Mouse (Mus musculus) stomach, embryonic 16.5 days (tissue): ENCODE data around the gene Timm17a. TPM values are rescaled to one million over a fixed set of nuclear protein-coding genes. Genes with fewer than 3 reads are reported as not detected.

Source experiments
- ATAC-seq: fragments of 200-750 bp; cut with Nextera tagmentation; 2 replicates; pipeline ENCODE4 v1.8.0; 2017; ENCODE audit warnings: moderate number of reproducible peaks, moderate TSS enrichment; ENCODE audit not compliant: insufficient read depth, low FRiP score
- H3K27ac ChIP-seq: fragments of 300-500 bp; sonication (generic); 2 replicates; pipeline ENCODE4 v1.5.1; 2014; ENCODE audit warnings: low read length
- H3K27me3 ChIP-seq: fragments of 300-500 bp; sonication (generic); 2 replicates; pipeline ENCODE4 v1.6.1; 2014; ENCODE audit warnings: low read length, control low read depth, mixed read lengths; ENCODE audit not compliant: control insufficient read depth, insufficient read depth
- H3K36me3 ChIP-seq: fragments of 300-500 bp; sonication (generic); 2 replicates; pipeline ENCODE4 v1.6.1; 2014; ENCODE audit warnings: low read length; ENCODE audit not compliant: control insufficient read depth, insufficient read depth
- H3K4me1 ChIP-seq: fragments of 300-500 bp; sonication (generic); 2 replicates; pipeline ENCODE4 v1.6.1; 2014; ENCODE audit warnings: low read length, control low read depth, mixed read lengths; ENCODE audit not compliant: control insufficient read depth, insufficient read depth
- H3K4me2 ChIP-seq: fragments of 300-500 bp; sonication (generic); 2 replicates; pipeline ENCODE4 v1.6.1; 2014; ENCODE audit warnings: low read depth, low read length, mixed read lengths
- H3K4me3 ChIP-seq: fragments of 300-500 bp; sonication (generic); replicated peaks from 2 replicates; pipeline ENCODE4 v1.5.1; 2014; ENCODE audit warnings: mild to moderate bottlenecking, low read length
- H3K9ac ChIP-seq: fragments of 300-500 bp; sonication (generic); 2 replicates; pipeline ENCODE4 v1.6.1; 2014; ENCODE audit warnings: low read length
- H3K9me3 ChIP-seq: fragments of 300-500 bp; sonication (generic); replicated peaks from 2 replicates; pipeline ENCODE4 v1.6.1; 2016; ENCODE audit warnings: low read length, control low read depth; ENCODE audit not compliant: control insufficient read depth
- WGBS: fragments of 180-500 bp; shearing (Covaris S2); extraction: QIAGEN DNeasy Blood & Tissue Kit; methylation state at CpG from one replicate; pipeline ENCODE4 v1.1.7; 2014; 5-methylcytosine and 5-hydroxymethylcytosine counted together
- polyA plus RNA-seq: library from polyadenylated mRNA; unstranded; fragments of >200 nt; fragmentation: Nextera tagmentation; extraction: Ambion mirVana; gene quantifications from 2 replicates; pipeline ENCODE4 v1.2.1, GENCODE M21; 2015

The Timm17a gene
- polyA plus RNA-seq, 1 experiment from 2014 or later = 219 TPM

DNA sequence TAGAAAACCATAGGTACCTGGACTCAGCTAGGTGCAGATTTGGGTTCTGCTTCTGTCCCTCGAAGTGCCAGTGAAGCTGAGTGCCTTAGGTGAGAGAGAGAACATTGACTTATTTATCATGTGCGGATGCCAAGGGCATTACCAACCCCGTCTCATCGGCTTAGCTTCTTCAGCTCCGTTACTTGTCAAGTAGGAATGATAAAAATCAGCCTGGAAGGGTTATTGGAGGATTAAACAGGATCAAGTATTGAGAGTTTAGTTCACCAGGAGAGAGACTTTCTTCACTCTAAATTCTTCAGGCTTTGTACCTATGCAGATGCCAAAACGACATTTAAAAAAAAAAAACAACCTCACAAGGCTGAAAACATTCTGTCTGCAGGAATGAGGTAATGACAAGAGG is 17.0 kb upstream of the Timm17a start:
- ATAC-seq = no peak
- no peaks in the 10 kb centered on the region for H3K36me3 ChIP-seq
- H3K27ac ChIP-seq = no peak overlapping the region
- WGBS = 60% methylated on average over 6 of the region's 6 CpGs
- no peaks in the 10 kb centered on the region for H3K9me3 ChIP-seq
- H3K4me1 ChIP-seq = no peaks in the 10 kb centered on the region
- no peak overlapping the region for H3K4me3 ChIP-seq
- H3K4me2 ChIP-seq = no peak overlapping the region
- no peak overlapping the region for H3K9ac ChIP-seq
- no peaks in the 10 kb centered on the region for H3K27me3 ChIP-seq

DNA sequence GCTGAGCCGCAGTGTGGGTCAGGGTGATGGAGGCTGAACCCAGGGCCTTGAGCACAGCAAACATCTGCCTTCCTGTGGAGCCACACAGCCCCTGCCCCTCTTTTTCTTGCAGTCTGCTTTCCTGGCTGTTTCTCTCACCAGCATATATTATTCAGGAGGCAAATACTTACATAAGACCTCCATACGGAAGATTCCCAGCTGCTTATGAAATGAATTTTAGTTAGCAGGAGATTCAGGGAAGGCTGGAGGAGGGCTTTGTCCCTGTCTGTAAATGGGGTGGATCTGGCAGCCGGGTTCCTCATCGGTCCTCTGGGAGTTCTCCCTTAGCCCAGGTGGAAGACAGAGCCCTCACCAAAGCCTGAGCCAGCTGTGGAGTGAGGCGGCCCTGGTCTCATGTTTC is 14.8 kb upstream of the Timm17a start:
- 51% methylated on average over 5 of the region's 5 CpGs for WGBS
- H3K4me3 ChIP-seq = 0 out of 2 replicates have a peak overlapping the region, but pooled peaks have one; percentile 41
- H3K36me3 ChIP-seq = no peaks in the 10 kb centered on the region
- ATAC-seq = no peak
- H3K27ac ChIP-seq = no peak overlapping the region
- H3K9me3 ChIP-seq = no peaks in the 10 kb centered on the region
- H3K27me3 ChIP-seq = no peaks in the 10 kb centered on the region
- peak overlapping the region; percentile 32 for H3K4me2 ChIP-seq
- peak overlapping the region; percentile 29; the same call in 1 of the 2 replicates for H3K9ac ChIP-seq
- H3K4me1 ChIP-seq = peaks cover 3% of the 10 kb centered on the region; the same call in 1 of the 2 replicates

DNA sequence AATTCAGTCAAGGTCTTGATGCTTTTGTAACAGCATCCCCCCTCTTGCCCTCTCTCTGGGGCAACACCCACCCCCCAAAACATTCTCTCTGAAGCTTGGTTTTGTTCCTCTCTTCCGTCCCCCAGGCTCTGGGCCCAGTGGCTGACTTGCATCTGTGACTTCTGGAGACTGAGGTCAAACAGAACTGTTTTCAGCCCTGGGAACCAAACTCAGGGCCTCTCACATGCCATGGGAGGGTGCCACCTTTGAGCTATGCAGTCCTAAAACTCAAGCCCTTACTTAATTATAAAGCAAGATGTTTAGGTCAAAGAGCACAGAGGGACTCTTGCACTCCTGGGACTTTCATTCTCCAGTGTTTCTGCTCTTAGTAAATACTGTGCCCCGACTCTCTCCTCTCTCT is 12.4 kb upstream of the Timm17a start:
- no peaks in the 10 kb centered on the region for H3K36me3 ChIP-seq
- 82% methylated on average over 2 of the region's 2 CpGs for WGBS
- no peak overlapping the region; the same call in 1 of the 2 replicates for H3K27ac ChIP-seq
- H3K4me2 ChIP-seq = peak overlapping the region; percentile 36
- H3K27me3 ChIP-seq = no peaks in the 10 kb centered on the region
- peaks cover 3% of the 10 kb centered on the region; the same call in 1 of the 2 replicates for H3K4me1 ChIP-seq
- ATAC-seq = no peak
- H3K9ac ChIP-seq = peak overlapping the region; percentile 67
- H3K9me3 ChIP-seq = no peaks in the 10 kb centered on the region
- peak overlapping the region; percentile 41 for H3K4me3 ChIP-seq

DNA sequence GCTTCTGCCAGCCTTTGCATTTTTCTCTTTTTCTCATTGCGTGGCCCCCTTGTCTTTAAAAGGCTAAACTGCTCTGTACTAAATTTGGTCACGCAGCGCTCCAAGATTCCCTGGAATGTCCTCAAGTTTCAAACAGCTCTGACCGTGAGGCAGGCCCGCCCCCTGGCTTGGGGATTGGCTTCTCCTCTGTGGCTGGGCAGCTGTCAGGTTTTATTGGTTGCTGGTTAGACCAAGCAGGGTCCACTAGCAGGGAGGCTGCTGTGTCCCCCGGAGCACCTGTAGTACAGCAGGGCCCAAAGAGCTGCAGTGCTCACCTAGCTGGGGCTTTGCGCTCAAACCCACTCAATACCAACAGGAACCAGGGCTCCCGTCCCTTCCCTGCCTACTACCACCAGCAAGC is 11.0 kb upstream of the Timm17a start, which contains the start of gene Lmod1:
Gene Lmod1 (plus strand): TSS at position 237 of the 400 bp plus-strand sequence.
- Histone ChIP-seq H3K9me3 (no peaks in the 10 kb centered on the region), H3K4me1 (peaks cover 3% of the 10 kb centered on the region; the same call in 1 of the 2 replicates), H3K9ac (peak within 1 kb of the TSS; percentile 67), H3K36me3 (no peaks in the 10 kb centered on the region), H3K27me3 (no peaks in the 10 kb centered on the region), H3K4me2 (peak within 1 kb of the TSS; percentile 36), H3K27ac (peak within 1 kb of the TSS; percentile 75), H3K4me3 (peak within 1 kb of the TSS; percentile 41)
- 11% methylated on average over 8 of the region's 8 CpGs for WGBS
- ATAC-seq = peak; percentile 89

DNA sequence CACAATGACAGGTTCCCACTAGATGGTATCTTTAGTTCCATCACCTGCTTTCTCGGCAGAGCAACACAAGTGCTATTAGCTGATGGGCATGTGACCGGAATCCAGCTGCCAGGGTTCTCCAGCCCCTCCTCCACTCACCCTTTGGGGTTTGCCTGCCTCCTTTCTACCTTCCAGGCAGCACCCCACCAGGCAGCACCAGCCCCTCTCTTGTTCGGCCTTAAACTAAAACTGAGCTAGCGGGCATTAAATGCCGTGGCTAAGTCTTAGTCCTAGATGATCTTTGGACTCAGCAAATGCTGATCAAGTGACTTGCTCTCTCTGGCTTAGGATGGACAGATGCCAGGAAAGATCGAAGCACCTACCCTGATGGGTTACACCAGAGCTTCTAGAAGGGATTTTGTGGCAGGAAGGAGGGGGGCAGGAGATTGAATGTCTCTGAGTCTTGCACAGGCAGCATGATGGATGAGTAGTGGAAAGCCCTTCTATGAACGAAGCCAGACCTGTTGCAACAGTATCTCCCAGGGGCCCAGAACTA is 9.9 kb upstream of the Timm17a start:
- Histone ChIP-seq H3K9me3 (no peaks in the 10 kb centered on the region), H3K27ac (peak overlapping the region; percentile 75), H3K4me3 (no peak overlapping the region), H3K4me1 (peaks cover 3% of the 10 kb centered on the region; the same call in 1 of the 2 replicates), H3K36me3 (no peaks in the 10 kb centered on the region), H3K27me3 (no peaks in the 10 kb centered on the region), H3K4me2 (0 out of 2 replicates have a peak overlapping the region, but pooled peaks have one; percentile 36), H3K9ac (peak overlapping the region; percentile 36; the same call in 1 of the 2 replicates)
- ATAC-seq = 0 out of 2 replicates have a peak, but pooled peaks have one; percentile 27
- WGBS = 65% methylated on average over 7 of the region's 7 CpGs

DNA sequence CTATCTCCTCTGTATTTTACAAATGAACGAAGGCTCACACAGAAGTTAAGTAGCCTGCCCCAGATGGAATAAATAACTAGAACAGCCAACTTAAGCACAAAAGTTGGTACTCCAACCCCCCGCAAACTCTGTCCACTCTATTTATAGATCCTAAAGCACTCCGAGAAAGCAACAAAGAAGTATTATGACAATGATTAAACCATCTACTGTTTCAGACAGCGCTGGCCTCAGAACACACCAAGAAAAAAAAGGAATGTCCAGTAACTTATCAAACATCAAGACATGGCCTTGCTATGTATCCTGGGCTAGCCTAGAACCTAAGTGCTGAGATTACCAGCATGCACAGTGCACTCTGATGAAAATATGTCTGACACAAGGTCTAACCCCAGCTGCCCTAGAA is 1.4 kb downstream of the Timm17a start:
- Histone ChIP-seq H3K4me3 (peak overlapping the region; percentile 95), H3K9ac (peak overlapping the region; percentile 97; the same call in 1 of the 2 replicates), H3K27me3 (no peaks in the 10 kb centered on the region), H3K36me3 (peaks cover 7% of the 10 kb centered on the region; the same call in 1 of the 2 replicates), H3K4me2 (peak overlapping the region; percentile 79), H3K4me1 (peaks cover 15% of the 10 kb centered on the region), H3K9me3 (no peaks in the 10 kb centered on the region), H3K27ac (no peak overlapping the region)
- no peak for ATAC-seq
- WGBS = 79% methylated on average over 4 of the region's 4 CpGs

DNA sequence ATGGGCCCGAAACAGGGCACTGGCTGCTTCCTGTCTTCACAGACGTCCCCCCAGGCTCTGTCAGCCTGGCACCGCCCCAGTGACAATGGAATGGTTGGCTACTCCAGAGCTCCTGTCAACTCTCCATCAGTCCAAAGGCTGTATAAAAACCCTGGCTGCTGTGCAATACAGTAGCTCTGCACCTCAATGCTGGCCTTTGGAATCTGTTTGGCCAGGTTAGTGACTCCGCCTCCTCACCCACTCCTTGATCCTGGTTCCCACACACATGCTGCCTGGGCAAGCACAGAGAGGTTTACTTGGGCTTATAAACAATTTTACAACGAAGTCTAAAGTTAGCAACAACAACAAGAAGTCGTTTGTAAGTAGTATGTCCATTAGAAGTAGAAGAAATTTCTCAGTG is 2.2 kb downstream of the Timm17a start:
- no peak for ATAC-seq
- Histone ChIP-seq H3K9me3 (no peaks in the 10 kb centered on the region), H3K36me3 (peaks cover 7% of the 10 kb centered on the region; the same call in 1 of the 2 replicates), H3K27ac (no peak overlapping the region), H3K9ac (no peak overlapping the region), H3K27me3 (no peaks in the 10 kb centered on the region), H3K4me2 (no peak overlapping the region), H3K4me3 (no peak overlapping the region), H3K4me1 (peaks cover 15% of the 10 kb centered on the region)
- WGBS = 75% methylated on average over 6 of the region's 6 CpGs

DNA sequence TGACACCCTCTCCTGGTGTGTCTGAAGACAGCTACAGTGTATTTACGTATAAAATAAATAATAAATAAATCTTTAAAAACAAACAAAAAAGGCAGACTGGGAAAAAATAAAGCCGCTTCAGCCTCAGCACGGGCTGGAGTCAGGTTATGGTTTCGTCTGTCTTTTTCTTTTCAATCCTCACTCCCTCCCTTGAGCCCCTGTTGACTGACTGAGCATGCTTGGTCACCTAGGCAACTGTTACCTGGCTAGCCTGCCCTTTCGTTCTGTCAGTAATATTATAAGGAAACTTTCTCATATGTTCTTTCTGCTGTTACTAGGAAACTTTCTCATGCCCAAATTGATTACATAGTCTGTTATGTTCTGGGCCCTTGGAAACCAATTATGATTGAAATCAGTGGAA is 22.7 kb downstream of the Timm17a start:
- no peak for ATAC-seq

DNA sequence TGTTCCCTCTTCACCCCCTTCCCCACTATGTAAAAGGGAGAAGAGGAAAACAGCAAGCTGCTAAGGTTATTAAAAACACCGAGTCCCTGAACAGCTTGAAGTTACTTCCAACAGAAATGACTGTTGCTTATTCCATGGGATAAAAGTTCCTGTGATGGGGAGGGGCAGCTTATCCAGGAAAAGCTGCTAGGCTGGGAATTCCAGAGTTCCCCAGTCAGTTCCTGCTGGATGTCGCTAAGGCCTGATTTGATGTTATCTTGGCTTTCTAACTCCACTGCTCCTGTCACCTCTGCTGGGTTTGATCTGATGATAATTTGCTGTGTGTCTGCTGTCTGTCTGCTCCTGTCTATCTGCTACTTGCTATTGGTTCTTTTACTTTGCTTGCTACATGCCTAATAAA is 27.3 kb downstream of the Timm17a start:
- Histone ChIP-seq H3K27ac (no peak overlapping the region), H3K9ac (no peak overlapping the region), H3K4me3 (no peak overlapping the region), H3K9me3 (no peaks in the 10 kb centered on the region), H3K4me1 (0 out of 2 replicates have a peak, but pooled peaks cover 3% of the 10 kb centered on the region), H3K27me3 (no peaks in the 10 kb centered on the region), H3K36me3 (no peaks in the 10 kb centered on the region), H3K4me2 (no peak overlapping the region)
- WGBS = 72% methylated on average over 2 of the region's 2 CpGs
- ATAC-seq = no peak

More for the DNA sequence above, 22.7 kb downstream of the Timm17a start:
- 75% methylated on average over 5 of the region's 5 CpGs for WGBS
- Histone ChIP-seq H3K9ac (no peak overlapping the region), H3K27ac (no peak overlapping the region), H3K4me2 (no peak overlapping the region), H3K36me3 (peaks cover 1% of the 10 kb centered on the region; the same call in 1 of the 2 replicates), H3K4me3 (no peak overlapping the region), H3K27me3 (no peaks in the 10 kb centered on the region), H3K9me3 (no peaks in the 10 kb centered on the region), H3K4me1 (no peaks in the 10 kb centered on the region)
